Mouse (Mus musculus) adrenal gland, postnatal 4 days (tissue): ENCODE data around the gene Acp7. TPM values are rescaled to one million over a fixed set of nuclear protein-coding genes. Genes with fewer than 3 reads are reported as not detected.

Experiments
- DNase-seq, 2 experiments: peaks; one replicate each; pipeline ENCODE4 v3.0.0; 2021 to 2022; ENCODE audit warnings: low spot score in 2 of 2, mixed read lengths in 2 of 2
- total RNA-seq, 2 experiments: library from RNA; stranded (reverse); gene quantifications; 2 replicates each; pipeline ENCODE4 v1.2.3; 2021

Acp7 gene
- total RNA-seq, 2 experiments from 2014 or later: not detected

DNA sequence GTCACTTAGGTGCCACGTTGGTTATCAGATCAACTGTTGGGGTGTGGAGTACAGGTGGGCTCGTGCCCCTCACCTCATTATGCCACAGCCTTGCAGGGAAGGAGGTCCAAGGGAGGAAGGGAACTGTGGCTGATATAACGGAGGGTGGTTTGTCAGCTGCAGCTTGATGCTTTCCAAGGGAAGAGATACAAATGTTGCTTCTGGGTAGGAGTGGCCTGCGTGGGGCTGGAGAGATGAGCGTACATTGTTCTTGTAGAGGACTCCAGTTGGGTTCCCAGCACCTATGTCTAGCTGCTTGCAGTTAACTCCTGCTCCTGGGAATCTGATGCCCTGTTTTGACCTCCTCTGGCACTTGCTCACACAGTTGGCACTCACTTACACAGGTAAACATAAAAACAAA, 28.0 kb downstream of the Acp7 start:
- no peak for DNase-seq

DNA sequence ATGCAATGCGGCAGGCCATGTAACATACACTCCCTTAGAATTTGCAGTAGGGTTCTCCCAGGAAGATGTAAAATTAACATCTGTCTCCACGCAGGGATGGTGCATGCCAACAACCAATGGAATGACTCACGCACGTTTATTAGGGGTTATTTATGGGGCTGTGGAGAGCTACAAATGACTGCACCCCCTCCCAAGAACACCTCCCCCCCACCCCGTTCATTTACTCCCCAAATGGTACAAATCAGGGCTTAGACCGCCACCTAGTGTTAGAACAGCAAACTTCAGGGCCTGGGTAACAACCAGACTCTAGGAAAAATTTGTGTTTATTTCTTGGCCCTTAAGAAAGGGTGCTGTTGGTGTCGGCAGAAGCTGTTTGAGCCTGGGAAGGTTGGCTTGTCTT, 29.5 kb downstream of the Acp7 start:
- DNase-seq: no peak

DNA sequence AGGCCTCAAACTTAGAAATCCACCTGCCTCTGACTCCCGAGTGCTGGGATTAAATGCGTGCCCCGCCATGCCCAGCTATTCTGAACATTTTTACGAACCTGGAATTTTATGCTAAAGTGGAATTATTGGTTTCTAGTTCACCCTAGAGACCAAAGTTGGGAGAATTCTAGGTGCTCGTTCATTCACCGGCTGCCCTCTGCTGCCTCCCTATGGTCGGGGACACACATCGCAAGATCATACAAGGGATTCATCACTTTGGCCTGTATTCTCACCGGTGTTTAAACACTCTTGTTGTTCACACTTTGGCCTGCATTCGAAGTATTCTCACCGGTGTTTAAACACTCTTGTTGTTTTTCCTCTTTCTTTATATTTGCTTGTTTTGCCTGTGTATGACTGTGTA, 30.1 kb downstream of the Acp7 start:
- DNase-seq: peak in 1 of 2 experiments; percentile 56

DNA sequence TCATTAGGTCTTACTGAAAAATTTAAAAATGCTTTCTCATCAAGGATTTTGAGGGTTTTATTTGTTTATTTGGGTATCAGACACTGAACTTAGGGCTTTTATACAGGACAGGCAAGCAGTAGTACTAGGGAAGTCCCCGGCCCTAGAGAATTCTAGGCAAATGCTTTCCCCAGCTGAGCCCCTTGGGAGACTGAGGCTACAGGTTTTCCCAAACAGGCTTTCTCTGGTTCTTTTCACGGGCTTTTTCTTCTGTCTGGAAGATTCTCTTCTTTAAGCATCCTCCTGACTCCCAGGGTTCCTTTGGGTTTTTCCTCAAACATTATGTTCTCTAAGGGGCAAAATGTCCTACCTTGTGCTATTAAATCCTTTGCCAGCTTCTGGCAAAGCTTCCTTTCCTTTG, 32.2 kb downstream of the Acp7 start:
- DNase-seq: no peak

DNA sequence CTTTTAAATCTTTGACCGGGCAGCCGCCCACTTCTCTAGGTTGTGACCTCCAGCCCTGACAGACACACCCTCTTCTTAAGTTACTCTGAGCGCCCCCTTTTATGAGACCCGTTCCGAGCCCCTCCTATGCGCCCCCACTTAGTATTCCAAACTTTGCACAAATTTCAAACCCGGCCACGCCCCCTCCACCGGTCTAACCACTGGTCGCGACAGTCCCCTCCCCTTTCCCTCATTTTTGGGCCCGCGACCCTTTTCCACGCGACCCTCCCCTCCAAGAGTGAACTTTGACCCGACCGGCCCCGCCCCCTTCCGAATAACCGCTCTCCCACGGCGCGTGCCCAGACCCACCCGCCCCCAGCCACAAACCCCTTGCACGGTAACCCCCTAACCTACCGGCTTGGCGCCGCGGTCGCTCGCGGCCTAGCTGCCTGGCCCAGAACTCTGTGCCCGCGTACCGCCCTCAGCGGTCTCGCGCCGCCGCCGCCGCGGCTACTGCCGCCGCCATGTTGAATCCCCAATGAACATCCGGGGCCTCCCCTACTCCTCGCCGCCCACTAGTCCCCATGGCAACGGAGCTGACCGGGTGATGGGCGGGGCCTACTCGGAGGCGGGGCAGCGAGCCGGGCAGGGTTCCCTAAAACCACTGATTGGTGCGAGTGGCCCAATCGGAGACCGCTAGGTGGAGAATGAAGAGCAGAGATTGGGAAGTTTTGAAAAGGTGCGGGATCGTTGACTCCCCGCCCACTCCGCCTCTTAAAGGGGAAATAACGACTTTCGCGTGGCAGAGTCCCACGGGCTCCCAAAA, 33.3 kb downstream of the Acp7 start, which contains the start of the genes Samd4b and Pak4:
Gene Samd4b, minus strand, starts transcription at position 503 of the 805 bp plus-strand sequence.
Gene Pak4, minus strand, starts transcription at position 544 of the 805 bp plus-strand sequence.
- DNase-seq: peak; percentile 98 to 99

DNA sequence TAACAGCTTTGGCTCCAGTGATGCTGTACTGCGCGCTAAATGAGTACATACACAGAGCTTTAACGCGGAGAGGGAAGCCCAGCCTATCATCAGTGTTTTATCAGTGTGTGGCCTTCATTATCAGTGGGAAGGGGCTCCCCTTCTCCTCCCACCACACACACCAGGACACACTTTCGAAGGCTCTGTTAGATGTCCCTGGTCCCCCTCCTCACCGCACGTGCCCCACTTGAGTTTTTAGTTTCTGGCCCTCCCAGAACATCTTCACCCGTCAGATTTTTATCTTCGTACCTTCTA, 33.9 kb downstream of the Acp7 start:
- DNase-seq: no peak

DNA sequence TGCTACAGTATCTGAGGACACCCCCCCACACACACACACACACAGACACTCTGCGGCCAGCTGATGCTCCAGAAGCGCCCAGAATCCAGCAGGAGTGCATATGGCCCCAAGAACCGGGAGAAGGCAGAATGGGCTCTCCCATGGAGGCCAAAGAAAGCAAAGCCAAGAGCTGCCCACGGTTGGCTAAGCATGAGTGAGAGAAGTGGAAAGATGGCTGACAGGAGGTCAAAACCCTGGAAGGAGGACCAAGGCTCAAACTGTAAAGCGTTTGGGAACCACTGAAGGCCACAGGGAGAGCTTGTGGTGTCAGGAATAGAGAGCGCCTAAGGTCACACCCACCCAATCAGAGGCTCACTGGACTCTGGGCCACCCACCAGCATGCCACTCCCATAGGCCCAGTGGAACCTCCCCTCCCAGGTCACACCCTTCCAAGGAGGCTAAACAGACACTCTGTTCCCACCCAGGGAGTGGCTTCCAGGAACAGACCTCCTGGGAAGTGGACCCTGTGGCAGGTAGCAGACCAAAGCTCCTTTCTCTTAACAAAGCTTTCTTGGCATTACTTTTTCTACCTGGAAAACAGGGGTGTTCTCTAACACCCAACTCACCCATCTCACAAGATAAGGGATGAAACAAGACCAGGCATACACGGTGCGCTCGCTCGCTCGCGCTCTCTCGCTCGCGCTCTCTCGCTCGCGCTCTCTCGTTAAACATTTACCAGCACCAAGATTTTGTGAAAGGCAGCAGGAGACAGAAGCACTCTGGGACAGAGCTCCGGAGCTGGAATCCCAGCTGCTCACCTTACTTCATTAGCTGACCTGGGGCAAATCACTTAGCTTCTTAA, 34.5 kb downstream of the Acp7 start:
- DNase-seq: peak in 1 of 2 experiments; percentile 42

DNA sequence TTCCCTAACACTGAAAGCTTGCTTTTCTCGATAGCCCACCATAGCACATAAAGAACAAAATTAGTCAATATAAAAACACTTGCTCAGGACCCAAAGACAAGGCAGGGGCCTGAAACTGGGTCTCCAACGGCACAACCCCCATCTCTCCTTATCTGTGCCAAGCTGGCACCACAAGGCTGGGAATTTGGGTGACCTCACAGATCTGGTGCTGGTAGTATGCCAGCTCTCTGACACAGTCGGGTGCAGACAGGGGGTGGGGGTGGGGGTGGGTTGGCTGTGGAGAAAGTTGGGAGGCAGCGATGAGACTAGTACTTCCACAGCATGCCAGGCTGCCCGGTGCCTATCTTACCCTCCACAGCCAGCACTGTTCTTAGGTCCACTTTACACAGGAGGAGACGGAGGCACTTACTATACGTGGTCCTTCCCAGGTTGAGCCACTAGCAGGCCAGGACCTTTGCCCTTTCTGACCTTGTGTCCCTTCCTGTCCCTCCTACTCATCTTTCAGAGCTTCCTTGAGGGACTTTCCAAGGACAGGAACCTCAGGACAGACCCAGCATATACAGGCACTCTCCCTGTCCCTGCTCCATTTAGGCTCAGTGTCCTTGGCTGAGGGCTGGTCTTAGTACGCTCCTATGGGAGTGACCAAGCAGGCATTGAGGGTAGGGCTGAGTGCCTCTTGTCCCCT, 35.2 kb downstream of the Acp7 start:
- no peak for DNase-seq

DNA sequence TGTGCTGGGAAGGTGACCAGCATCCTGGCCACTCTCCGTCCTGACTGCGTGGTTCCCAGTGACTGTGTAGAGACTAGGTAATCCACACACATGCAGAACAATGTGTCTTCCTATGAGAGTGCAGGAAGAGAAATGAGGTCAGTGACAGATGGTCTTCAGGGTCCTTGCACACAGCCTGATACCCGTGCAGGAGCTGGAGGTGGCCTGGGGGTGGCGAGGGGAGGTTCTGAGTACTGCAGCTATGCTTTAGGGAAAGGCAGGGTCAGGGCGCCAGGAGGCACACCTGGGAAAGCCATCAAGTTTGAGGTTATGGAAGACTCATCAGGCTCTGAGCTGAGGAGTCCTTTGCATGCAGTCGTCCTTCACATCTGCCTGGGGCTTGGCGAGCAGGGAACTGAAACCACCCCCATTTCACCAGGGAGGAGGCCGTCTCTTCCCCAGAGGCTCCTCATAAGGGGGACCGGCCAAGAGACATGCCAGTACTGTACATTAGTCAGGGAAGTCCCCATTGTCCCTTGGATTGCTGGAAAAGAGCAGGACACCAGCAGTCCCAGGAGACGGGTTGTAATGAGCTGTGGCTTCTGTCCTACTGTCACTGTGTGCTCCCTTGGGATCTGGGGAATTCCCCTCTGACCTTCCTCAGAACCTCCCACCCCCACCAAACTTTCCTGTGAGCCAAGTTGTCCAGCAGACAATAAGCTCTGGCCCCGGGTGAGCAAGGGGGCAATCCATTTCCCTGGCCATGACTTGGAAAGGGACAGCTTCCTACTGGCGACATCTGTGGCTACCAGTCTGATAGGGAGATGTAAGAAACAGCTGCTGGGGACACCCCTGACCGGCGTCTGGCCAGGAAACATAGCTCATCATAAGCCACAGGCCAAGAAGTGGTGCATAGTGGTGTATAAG, 37.7 kb downstream of the Acp7 start:
- no peak for DNase-seq

DNA sequence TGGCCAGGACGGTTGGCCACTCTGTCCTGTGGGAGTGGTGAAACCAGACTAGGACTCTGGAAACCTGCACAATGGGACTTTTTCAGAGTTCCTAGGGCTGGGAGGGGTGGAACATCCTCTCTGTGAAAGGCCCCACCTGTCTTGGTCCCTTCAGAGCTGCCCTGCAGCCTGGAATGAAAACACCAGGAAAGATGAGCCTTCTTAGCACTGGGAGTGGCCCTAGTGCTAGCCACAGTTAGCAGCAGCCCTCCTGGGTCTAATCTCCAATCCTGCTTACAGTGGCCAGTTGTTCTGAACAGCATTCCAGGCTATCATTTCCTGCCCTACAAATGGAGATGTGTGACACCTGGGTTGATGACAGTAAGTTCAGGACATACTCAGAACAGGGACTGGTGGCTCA, 39.3 kb downstream of the Acp7 start:
- no peak for DNase-seq

DNA sequence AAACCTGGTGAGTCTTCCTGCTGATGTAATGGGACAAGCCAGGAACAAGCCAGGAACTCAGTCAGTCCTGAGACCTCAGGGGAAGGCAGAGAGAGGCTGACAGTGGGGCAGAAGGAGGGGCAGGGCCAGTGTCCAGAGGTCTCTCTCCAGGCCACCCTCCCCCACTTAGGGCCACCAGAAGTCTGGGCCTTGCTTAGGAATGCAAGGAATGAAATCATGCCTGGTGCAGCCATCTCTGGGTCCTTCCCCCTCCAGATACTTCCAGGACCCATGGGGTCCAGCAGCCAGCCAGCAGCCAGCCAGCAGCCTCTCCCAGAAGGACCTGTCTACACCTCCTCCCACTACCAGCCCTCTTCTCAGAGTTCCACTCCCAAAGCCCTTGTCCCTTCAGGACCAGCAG, 43.5 kb downstream of the Acp7 start:
- DNase-seq: no peak

DNA sequence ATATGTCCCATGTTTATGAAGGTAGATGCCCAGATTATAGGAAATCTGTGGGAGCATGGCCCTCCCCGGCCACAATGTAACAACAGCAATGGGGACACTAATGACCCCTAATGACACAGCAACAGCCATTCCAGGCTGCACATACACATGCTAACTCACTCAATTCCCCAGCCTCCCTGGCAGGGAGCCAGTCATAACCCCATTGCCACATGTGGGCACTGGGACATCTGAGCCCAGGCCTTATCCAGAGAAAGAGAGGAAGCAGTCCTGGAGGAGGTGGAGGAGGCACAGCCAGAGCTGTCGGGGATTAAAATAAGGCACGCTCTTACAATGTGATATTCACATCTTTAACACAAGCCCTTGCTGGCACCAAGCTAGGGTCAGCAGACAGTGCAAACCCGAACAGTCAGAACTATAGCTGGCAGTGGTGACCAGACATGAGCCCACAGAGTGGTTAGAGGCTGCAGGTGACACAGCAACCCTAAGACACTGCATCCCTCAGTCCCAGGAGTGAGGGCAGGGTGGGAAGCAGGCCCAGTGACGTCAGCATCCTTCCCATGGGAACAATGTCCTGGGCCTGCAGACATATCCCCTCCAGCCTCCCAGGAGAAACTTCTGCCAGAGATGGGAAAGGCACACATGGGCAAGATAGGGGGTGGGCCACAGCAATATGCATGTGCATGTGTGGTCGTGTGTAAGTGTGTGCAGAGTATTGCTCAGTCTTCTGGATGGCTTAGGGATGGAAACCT, 44.3 kb downstream of the Acp7 start:
- no peak for DNase-seq

DNA sequence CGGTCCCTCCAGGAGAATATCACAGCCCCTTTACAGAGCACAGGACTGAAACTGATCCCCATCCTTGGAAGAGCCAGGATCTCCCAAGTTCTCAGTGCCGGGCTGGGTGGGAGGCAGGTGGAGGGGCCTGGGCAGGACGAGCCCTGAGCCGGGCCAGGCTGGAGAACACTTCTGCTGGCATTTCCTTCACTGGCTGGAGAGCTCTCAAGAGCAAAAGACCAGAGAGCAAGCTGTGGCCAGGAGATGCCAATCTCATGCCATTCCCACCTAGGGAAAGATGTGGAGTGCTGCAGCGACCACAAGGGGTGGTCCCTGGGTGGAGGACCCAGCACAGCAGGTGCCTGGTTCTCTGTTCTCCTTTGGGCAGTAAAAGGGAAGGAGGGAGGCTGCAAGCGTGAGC, 46.1 kb downstream of the Acp7 start:
- DNase-seq: no peak

DNA sequence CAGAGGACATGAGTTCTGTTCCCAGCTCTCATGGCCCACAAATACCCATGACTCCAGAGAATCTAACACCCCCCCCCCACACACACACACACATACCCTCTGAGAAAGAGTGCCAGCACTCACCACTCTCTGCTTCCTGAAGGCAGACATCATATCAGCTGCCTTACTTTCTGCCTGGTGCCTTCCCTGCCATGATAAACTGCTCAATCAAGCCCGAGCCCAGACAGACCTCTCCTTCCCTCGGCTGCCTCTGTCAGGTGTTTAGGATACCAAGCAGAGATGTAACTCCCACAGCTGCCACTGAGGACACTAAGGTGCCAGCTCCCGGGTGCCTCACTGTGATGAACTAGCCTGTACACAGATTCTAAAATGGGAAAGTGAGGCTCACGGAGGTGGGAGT, 46.7 kb downstream of the Acp7 start:
- DNase-seq: no peak

DNA sequence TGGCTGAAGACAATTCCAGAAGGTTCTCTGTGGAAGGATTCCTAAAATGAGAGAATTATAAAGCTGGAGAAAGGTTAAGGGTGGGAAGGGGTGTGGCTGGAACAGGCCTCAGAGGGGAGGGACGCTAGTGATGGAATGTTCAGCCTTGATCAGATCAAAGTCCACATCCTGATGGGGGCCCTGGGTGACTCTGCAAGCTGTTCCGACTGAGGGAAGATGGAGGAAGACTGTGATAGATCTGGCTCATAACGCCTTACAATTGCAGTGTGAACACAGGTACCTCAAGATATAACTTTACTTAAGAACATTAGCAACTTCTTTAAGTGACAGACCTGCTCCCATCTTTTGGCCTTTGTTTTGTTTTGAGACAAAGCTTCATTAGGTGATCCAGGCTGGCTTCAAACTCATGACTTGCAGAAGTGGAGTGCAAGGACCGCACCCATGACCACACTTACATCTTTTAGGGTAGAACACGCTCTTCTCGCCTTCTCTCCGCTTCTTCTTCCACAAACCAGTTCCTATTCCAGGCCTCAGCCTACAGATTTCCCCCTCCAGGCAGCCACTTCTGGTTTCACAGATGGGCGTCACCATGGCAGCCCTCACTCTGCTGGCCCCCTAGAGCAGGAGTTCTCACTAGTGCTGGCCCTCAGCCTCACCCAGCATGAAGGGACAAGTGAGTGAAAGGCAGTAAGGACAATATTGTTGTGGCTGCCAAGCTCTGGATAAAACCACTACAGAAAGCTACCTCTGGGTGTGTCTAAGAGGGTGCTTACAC, 47.4 kb downstream of the Acp7 start:
- no peak for DNase-seq

DNA sequence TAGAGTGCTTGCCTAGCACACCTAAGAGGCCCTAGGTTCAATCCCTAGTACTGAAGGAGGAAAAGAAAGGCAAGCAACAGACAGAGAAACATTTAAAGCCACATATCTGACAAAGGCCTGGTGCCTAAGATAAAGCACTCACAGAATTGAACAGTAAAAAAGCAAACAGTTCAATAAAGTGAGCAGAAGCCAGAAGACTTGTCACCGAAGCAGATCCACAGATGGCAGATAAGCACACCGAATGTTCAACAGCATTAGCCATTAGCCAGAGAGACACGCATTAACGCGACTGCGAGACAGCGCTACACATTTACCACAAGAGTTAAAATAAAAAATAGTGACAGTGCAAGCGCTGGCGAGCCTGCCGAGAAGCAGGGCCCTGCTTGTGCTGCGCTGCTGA, 48.3 kb downstream of the Acp7 start:
- DNase-seq: no peak

DNA sequence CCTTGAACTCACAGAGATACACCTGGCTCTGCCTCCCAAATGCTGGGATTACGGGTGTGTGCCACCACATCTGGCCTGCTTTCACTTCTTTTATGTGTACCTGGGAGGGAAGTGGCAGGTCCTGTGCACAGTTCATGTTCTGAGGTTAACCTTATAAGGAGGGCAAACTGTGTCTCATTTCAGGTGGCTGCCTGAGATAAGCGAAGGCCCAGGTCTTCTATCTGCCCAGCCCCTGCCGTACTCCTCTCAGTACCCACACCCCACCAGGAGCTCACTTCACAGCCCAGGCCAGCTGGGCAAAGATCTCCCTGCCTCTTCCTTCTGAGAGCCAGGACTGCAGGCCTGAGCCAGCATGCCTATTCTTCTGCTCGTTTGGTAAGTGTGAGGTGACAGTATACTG, 49.4 kb downstream of the Acp7 start:
- no peak for DNase-seq

DNA sequence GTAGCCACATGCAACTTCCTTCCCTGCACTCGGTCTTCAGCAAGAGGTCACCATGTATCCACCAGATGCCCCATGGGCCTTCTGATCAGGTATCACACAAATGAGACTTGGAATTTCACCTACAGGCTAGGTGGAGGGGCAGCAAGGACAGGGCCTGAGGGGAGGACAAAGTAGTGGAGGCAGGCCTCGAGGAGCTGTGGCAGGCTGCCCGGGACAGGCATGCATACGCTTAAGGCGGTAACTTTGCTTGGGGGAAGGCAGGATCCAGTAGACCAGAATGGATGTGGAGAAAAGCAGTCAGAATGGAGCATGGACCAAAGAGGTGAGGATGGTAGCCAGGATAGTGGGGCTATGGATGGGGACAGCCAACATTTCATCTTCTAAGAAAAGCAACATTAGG, 51.3 kb downstream of the Acp7 start:
- no peak for DNase-seq

DNA sequence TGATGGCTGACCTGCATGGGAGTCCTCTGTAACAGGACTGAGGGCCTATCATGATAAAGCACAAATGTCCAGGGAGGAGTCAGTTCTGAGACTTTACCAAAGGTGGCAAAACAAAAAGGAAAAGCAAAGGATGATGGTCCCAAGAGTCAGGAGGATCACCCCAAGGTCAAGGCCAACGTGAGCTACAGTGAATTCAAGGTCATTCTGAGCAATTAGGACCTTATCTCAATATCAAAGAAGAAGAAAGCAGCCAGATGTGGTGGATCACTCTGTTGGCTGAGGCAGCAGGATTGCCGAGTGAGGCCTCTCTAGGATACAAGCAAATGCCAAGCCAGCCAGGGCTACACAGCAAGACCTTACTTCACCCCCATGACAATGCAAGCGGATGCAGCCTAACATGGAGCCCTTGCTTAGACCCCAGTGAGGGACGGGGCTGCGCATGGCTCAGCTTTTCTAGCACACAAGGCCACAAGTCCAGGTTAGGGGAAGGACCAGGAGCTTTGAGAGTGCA, 52.5 kb downstream of the Acp7 start:
- DNase-seq: no peak
